Mouse (Mus musculus) MEL (cell line): ENCODE data around the gene S100pbp. TPM values are rescaled to one million over a fixed set of nuclear protein-coding genes. Genes with fewer than 3 reads are reported as not detected.

Experiments
- DNase-seq: peaks from one replicate; pipeline ENCODE4 v3.0.0; 2011; ENCODE audit warnings: low read depth, low spot score
- H3K27ac ChIP-seq: 2 replicates; pipeline ENCODE4 v1.5.1; 2012; ENCODE audit warnings: low read depth, mild to moderate bottlenecking, control low read depth, low read length, moderate library complexity; ENCODE audit not compliant: control insufficient read depth
- H3K27me3 ChIP-seq, 2 experiments: fragments of 150-350 bp in 1 of 2; sonication (generic) in 1 of 2; 2 replicates each; pipeline ENCODE4 v1.6.1; 2012; ENCODE audit warnings: low read length in 2 of 2, mild to moderate bottlenecking in 2 of 2, improper control_type of control experiment in 1 of 2, moderate library complexity in 1 of 2; ENCODE audit not compliant: insufficient read depth in 2 of 2, control insufficient read depth in 1 of 2
- H3K36me3 ChIP-seq, 2 experiments: 2 replicates each; pipeline ENCODE4 v1.6.1; 2012 to 2014; ENCODE audit warnings: low read length in 2 of 2, improper control_type of control experiment in 1 of 2, inconsistent platforms in 1 of 2, mild to moderate bottlenecking in 1 of 2; ENCODE audit not compliant: insufficient read depth in 2 of 2, control insufficient read depth in 1 of 2
- H3K4me1 ChIP-seq, 2 experiments: fragments of 150-350 bp in 1 of 2; sonication (generic) in 1 of 2; 2 replicates each; pipeline ENCODE4 v1.6.1; 2012; ENCODE audit warnings: low read length in 2 of 2, improper control_type of control experiment in 1 of 2, mild to moderate bottlenecking in 1 of 2; ENCODE audit not compliant: insufficient read depth in 2 of 2, control insufficient read depth in 1 of 2
- H3K4me3 ChIP-seq, 2 experiments: fragments of 150-350 bp in 1 of 2; sonication (generic) in 1 of 2; 2 replicates each; pipeline ENCODE4 v1.5.1; 2012; ENCODE audit warnings: low read depth in 2 of 2, low read length in 2 of 2, mild to moderate bottlenecking in 2 of 2, moderate library complexity in 2 of 2, control low read depth in 1 of 2, improper control_type of control experiment in 1 of 2; ENCODE audit not compliant: control insufficient read depth in 1 of 2, insufficient read depth in 1 of 2
- H3K79me2 ChIP-seq: 2 replicates; pipeline ENCODE4 v1.6.1; 2012; ENCODE audit warnings: mild to moderate bottlenecking, low read length, moderate library complexity; ENCODE audit not compliant: control insufficient read depth, poor library complexity, insufficient read depth
- H3K9ac ChIP-seq: 2 replicates; pipeline ENCODE4 v1.6.1; 2012; ENCODE audit warnings: low read depth, mild to moderate bottlenecking, control low read depth, low read length, moderate library complexity; ENCODE audit not compliant: control insufficient read depth, poor library complexity, severe bottlenecking
- H3K9me3 ChIP-seq: fragments of 150-350 bp; sonication (generic); replicated peaks from 2 replicates; pipeline ENCODE4 v1.6.1; 2012; ENCODE audit warnings: mild to moderate bottlenecking, low read length, improper control_type of control experiment, moderate library complexity; ENCODE audit not compliant: insufficient read depth
- CHD1 ChIP-seq: IDR thresholded peaks from 2 replicates; pipeline ENCODE4 v1.6.1; 2012; ENCODE audit warnings: low read depth, mild to moderate bottlenecking, inconsistent platforms, low read length, improper control_type of control experiment
- CHD2 ChIP-seq: IDR thresholded peaks from 2 replicates; pipeline ENCODE4 v1.6.1; 2011; ENCODE audit warnings: low read length, improper control_type of control experiment
- EP300 ChIP-seq, 2 experiments: IDR thresholded peaks; 2 replicates each; pipeline ENCODE4 v1.6.1; 2011; ENCODE audit warnings: improper control_type of control experiment in 2 of 2, low read length in 2 of 2, low read depth in 1 of 2, mild to moderate bottlenecking in 1 of 2
- ETS1 ChIP-seq: IDR thresholded peaks from 2 replicates; pipeline ENCODE4 v1.6.1; 2012; ENCODE audit warnings: low read depth, mild to moderate bottlenecking, inconsistent platforms, low read length, improper control_type of control experiment, moderate library complexity
- HCFC1 ChIP-seq: IDR thresholded peaks from 2 replicates; pipeline ENCODE4 v1.6.1; 2012; ENCODE audit warnings: low read depth, mild to moderate bottlenecking, inconsistent platforms, low read length, improper control_type of control experiment, moderate library complexity
- MAZ ChIP-seq: IDR thresholded peaks from 2 replicates; pipeline ENCODE4 v1.6.1; 2012; ENCODE audit warnings: low read depth, mild to moderate bottlenecking, inconsistent platforms, low read length, improper control_type of control experiment
- MEF2A ChIP-seq: IDR thresholded peaks from 2 replicates; pipeline ENCODE4 v1.6.1; 2014; ENCODE audit warnings: low read depth, mild to moderate bottlenecking, inconsistent platforms, low read length, improper control_type of control experiment; ENCODE audit not compliant: poor library complexity, insufficient replicate concordance, severe bottlenecking; ENCODE audit errors: extremely low read depth
- MXI1 ChIP-seq: IDR thresholded peaks from 2 replicates; pipeline ENCODE4 v1.6.1; 2011; ENCODE audit warnings: mild to moderate bottlenecking, low read depth, low read length, improper control_type of control experiment
- MYB ChIP-seq: IDR thresholded peaks from 2 replicates; pipeline ENCODE4 v1.6.1; 2011; ENCODE audit warnings: mild to moderate bottlenecking, low read depth, low read length, improper control_type of control experiment
- NELFE ChIP-seq: IDR thresholded peaks from 2 replicates; pipeline ENCODE4 v1.6.1; 2011; ENCODE audit warnings: low read depth, low read length, improper control_type of control experiment
- NRF1 ChIP-seq: IDR thresholded peaks from 2 replicates; pipeline ENCODE4 v1.6.1; 2014; ENCODE audit warnings: low read depth, mild to moderate bottlenecking, inconsistent platforms, low read length, improper control_type of control experiment, moderate library complexity; ENCODE audit not compliant: poor library complexity, insufficient read depth, severe bottlenecking
- POLR2AphosphoS2 ChIP-seq: IDR thresholded peaks from 2 replicates; pipeline ENCODE4 v1.6.1; 2011; ENCODE audit warnings: low read length, improper control_type of control experiment
- POLR2AphosphoS5 ChIP-seq: IDR thresholded peaks from 2 replicates; pipeline ENCODE4 v1.6.1; 2012; ENCODE audit warnings: low read depth, borderline replicate concordance, mild to moderate bottlenecking, inconsistent platforms, low read length, moderate library complexity, mixed read lengths
- TAL1 ChIP-seq: IDR thresholded peaks from 2 replicates; pipeline ENCODE4 v1.6.1; 2012; ENCODE audit warnings: mild to moderate bottlenecking, inconsistent platforms, low read length, moderate library complexity, mixed read lengths
- TBP ChIP-seq: IDR thresholded peaks from 2 replicates; pipeline ENCODE4 v1.8.0; 2011; ENCODE audit warnings: low read depth, low read length, improper control_type of control experiment
- TCF12 ChIP-seq: IDR thresholded peaks from 2 replicates; pipeline ENCODE4 v1.6.1; 2014; ENCODE audit warnings: low read depth, mild to moderate bottlenecking, inconsistent platforms, low read length, improper control_type of control experiment, moderate library complexity
- UBTF ChIP-seq: IDR thresholded peaks from 2 replicates; pipeline ENCODE4 v1.6.1; 2012; ENCODE audit warnings: low read depth, mild to moderate bottlenecking, inconsistent platforms, low read length, improper control_type of control experiment, moderate library complexity, borderline replicate concordance; ENCODE audit not compliant: insufficient read depth
- ZC3H11A ChIP-seq: IDR thresholded peaks from 2 replicates; pipeline ENCODE4 v1.6.1; 2012; ENCODE audit warnings: low read depth, mild to moderate bottlenecking, inconsistent platforms, low read length, improper control_type of control experiment
- ZKSCAN1 ChIP-seq: IDR thresholded peaks from 2 replicates; pipeline ENCODE4 v1.6.1; 2012; ENCODE audit warnings: low read depth, mild to moderate bottlenecking, inconsistent platforms, low read length, improper control_type of control experiment, moderate library complexity
- polyA plus RNA-seq, 2 experiments: library from polyadenylated mRNA; stranded (reverse) in 1 of 2; unstranded in 1 of 2; fragments of >175 nt in 1 of 2; fragments of >200 nt in 1 of 2; gene quantifications; 2 replicates each; pipeline versions ENCODE4 v1.2.1 to v1.2.4; 2012; ENCODE audit warnings: low replicate concordance in 2 of 2, low read depth in 1 of 2; ENCODE audit not compliant: insufficient read length in 2 of 2, insufficient read depth in 1 of 2, missing spikeins in 1 of 2
- total RNA-seq: library from RNA; depleted of rRNA; stranded (reverse); fragments of 300-350 nt; gene quantifications from 2 replicates; pipeline ENCODE4 v1.2.3, GENCODE M21; 2012

The S100pbp gene
- total and polyA plus RNA-seq, 3 experiments, result 11.6 to 28.3 TPM; not detected in 1

GRCm38 (mm10) chr4:129124652-129125146 is 64.8 kb downstream of the S100pbp start:
- Histone ChIP-seq H3K79me2 (no peaks in the 10 kb centered on the region; the same call in 1 of the 2 replicates), H3K9me3 (no peaks in the 10 kb centered on the region), H3K27ac (no peak overlapping the region), H3K4me1 (peaks cover 5 to 17% of the 10 kb centered on the region in 2 experiments; a peak in 3 of 4 replicates), H3K4me3 (no peak overlapping the region), H3K27me3 (0 out of 4 replicates have a peak, but pooled peaks cover 0 to under 1% of the 10 kb centered on the region in 2 experiments), H3K36me3 (peaks cover 0 to 3% of the 10 kb centered on the region in 2 experiments; a peak in 1 of 4 replicates), H3K9ac (no peak overlapping the region)
- TF ChIP-seq ETS1 (no peak), CHD1 (no peak), CHD2 (no peak), MAZ (no peak), MYB (no peak), HCFC1 (no peak), POLR2AphosphoS5 (no peak), POLR2AphosphoS2 (no peak), ZC3H11A (no peak), MXI1 (no peak), EP300 (IDR thresholded peaks at IDR 0.05; ENCODE audit: low read depth in 1 of 2, low read length in 2 of 2) (no peak)
- DNase-seq, result no peak

DNA sequence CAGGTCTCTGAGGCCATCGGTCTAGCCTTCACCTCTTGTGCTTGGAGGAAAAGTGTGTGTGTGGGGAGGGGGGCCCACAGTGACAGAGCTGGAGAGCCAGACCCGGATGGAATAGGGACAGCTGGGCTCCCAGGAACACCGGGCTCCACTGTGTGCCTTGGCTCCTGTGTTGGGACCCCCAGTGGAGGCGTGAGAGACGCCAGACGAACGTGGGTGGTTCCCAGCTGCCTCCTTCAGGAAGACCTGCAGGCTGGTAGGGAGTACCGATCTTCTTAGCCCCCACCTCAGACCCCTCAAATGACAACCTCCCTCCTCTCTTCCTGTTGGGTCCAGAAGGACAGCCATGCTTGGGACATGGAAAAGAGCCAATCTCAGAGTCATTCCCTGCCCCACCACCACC is 66.8 kb downstream of the S100pbp start:
- Histone ChIP-seq H3K4me3 (no peak overlapping the region), H3K27me3 (0 out of 4 replicates have a peak, but pooled peaks cover 0 to 1% of the 10 kb centered on the region in 2 experiments), H3K36me3 (peaks cover 0 to 3% of the 10 kb centered on the region in 2 experiments; a peak in 1 of 4 replicates), H3K9ac (no peak overlapping the region), H3K4me1 (peaks cover 0 to 10% of the 10 kb centered on the region in 2 experiments; a peak in 2 of 4 replicates), H3K79me2 (no peaks in the 10 kb centered on the region; the same call in 1 of the 2 replicates), H3K27ac (no peak overlapping the region), H3K9me3 (no peaks in the 10 kb centered on the region)
- no peak for DNase-seq
- TF ChIP-seq MEF2A (no peak), NELFE (no peak), ZC3H11A (no peak), TCF12 (no peak), MYB (no peak), TBP (no peak), ZKSCAN1 (no peak), NRF1 (no peak), UBTF (no peak), TAL1 (no peak), MXI1 (no peak), EP300 (IDR thresholded peaks at IDR 0.05; ENCODE audit: low read depth in 1 of 2, low read length in 2 of 2) (no peak)
